Mouse (Mus musculus): Measurements from ENCODE around the gene Dapp1.
"Not testable (repeated sequence)": the region's sequence is repeated elsewhere in the genome, so short reads cannot be mapped to it uniquely, and the experiment has no call there.

Gene Dapp1

DNA sequence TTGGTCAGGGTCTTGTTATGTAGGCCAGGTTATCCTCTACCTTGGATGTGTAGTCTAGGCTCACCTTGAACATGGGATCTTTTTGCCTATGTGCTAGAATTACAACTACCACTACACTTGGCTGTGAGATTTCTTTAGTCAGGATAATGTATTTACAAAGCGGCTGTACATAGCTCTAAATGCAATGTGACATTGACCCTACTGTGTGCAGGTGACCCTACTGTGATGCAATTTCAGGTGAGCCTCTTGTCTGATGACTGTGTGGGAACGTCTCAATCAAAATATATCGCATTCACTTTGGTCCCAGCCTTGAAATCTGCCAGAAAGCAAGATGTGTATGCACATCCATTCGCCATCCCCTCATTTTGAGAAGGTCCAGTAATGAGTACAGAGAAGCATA is 23.0 kb downstream of the Dapp1 start:
- in situ Hi-C loops (cut with MboI, MseI), result no loop called here

DNA sequence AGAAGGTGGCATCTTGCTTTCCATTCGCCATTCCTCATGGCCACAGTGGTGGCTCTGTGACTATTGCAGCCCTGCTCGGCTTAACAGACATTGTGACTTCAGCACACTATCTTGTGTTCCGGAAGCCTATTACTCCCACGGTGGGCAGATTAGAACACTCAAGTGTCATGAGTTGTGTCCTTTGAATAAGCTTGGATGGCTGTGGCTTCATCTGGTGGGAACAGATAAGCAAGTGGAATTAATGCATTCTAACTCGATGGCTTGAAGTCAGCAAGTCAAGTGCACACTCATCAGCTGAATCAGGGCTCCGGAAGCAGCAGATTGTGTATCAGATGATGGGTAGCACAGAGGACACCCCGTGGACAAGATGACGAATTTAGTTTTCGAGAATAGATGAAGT is 23.5 kb downstream of the Dapp1 start:
- in situ Hi-C loops (cut with MboI, MseI), result no loop called here

DNA sequence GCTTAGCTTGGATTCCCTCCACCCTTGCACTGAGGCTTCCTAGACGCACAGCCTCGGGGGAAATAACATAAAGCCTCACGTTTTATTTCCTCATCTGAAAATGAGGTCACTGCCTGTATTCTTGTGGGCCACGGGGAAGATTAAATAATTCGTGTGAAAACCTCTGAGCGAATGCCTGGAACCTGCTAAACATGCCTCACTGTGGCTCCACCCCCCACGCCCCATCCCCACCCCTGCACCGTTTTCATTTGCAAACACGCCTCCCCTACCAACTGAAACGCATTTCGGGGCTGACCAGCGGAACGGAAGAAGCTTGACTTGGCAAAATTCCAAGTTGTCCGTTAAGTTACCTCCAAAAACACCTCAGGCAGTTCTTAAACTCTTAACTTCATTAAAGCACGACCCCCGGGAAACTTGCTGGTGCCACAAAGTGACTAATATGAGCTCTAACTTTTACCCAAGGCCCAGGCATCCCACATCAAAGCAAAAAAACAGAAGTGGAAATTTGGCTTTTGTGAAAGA is 25.7 kb downstream of the Dapp1 start:
- in situ Hi-C loops (cut with MboI, MseI), result no loop called here

DNA sequence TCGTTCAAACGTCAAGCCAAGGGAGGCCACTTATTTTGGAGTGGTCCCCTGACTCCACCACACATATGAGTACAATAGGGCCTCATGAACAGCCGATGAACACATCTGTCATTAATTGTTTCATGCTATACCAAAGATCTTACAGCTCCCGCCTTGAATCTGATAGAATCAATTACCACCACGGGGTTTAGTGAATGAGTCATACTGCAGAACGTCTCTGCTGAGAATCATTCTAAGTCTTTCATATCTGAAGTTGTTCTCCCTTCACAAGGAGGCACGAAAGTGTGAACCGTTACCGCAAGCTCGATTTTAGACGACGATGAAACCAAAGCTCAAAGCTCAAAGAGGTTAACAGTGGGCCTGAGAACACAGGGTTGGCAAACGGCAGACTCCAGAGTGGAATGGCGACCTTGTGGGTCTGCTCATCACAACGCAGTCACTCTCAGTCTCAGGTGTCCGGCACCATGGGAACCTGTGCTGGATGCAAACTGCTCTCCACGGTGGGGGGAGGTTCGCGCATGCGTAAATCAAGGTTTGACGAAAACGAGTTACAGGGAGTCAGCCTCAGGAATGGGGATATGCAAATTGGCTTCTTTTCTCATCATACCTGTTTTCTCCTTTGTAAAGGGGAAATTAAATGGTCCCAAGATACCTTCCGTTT is 27.0 kb downstream of the Dapp1 start:
- in situ Hi-C loops (cut with MboI, MseI), result no loop called here

DNA sequence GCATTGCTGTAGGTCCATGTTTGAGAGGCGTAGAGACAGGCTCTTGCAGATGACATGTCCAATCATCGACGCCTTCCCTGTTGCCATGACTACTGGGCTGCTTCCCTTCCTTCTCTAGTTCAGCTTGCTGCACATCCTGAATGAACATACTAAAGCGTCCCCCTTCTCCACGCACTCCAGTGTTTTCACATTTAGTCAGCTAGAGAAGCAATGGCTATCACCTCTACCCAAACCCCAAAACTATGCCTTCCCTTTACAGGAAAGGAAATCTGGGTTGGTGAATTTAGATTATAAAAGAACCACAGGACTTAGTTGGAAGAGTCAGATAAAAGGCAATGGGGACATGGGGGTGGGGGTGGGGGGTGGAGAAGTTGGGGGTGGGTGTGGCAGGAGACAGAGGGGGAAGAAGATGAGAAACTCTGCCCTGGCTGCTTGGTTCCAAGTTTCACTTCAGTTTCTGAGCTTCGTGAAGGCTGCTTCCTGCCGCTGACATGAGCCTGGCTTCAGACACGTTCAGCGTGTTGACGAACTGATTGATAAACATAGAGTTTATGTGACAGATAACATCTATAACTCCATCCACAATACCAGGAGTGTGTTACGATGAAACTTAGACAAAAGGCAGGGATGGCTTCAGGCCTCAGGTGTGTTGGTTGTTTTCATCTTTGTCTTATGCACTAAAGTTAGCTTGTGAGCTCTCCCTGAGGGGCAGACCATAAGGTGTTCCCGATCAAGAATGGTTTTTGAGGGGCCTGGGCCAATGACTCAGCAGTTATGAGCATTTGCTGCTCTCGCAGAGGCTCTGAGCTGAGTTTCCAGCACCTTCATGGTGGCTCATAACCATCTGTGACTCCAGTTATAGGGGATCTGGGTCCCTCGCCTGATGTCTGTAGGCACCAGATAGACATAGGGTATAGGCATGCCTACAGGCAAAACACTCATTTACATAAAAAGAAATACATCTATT is 28.1 kb downstream of the Dapp1 start:
- in situ Hi-C loops (cut with MboI, MseI), result no loop called here

DNA sequence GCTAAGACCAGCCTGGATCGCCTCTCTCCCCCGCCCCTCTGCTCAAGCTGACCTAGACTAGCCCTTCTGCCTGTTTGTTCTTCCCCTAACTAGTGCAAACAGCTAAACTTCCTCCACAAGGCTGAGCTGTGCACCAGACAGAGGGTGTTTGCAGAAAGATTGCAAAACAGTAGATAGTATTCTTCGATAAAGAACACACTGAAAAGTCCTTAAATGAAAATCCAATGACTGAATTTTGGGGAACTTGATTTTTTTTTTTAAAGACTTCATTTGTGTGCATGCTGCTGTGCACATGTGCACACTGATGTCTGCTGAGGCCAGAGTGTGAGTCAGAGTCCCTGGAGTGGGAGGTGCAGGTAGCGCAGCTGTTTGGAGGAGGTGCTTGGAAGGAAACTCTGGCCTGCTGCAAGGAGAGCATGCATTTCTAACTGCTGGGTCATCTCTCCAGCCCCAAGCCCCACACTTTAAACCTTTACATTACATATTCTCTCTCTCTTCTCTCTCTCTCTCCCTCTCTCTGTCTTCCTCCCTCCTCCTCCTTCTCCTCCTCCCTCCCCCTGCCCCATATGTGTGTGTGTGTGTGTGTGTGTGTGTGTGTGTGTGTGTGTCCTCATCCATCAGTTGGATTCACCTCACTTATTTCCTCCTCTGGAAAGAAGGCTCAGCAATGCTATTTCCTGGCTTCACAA is 29.0 kb downstream of the Dapp1 start:
- in situ Hi-C loops (cut with MboI, MseI), result no loop called here

DNA sequence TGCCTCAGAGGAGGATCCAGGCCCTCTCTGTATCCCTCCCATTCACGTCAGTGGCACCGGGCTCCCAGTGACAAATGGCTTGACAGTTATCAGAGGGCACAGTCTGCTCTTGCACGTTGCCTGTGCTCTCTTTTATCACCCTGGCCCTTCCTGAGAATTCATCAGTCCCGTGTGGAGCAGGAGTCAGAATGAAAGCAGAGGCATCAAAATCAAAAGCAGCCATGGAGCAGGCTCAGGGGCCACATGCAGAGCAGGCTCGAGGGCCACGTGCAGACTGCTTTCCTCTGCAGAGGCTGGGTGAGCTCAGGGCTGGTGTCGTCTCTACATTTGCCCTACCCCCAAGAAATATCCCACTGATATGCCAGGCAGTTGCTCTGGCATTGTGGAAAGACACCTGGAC is 29.5 kb downstream of the Dapp1 start:
- in situ Hi-C loops (cut with MboI, MseI), result no loop called here

DNA sequence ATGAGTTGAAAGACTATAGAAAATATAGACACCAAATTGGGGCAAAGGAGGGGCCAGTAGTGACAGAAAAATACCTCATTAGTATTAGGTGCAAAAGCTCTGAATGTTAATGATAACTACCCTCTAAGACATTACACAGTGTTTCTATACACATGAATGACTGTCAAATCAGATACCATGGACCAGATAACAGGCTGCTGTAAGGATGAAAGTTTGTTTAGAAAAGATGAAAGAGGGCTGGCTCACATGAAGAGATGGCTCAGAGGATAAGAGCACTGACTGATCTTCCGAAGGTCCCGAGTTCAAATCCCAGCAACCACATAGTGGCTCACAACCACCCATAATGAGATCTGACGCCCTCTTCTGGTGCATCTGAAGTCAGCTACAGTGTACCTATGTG is 30.0 kb downstream of the Dapp1 start:
- in situ Hi-C loops (cut with MboI, MseI), result not testable (repeated sequence)

DNA sequence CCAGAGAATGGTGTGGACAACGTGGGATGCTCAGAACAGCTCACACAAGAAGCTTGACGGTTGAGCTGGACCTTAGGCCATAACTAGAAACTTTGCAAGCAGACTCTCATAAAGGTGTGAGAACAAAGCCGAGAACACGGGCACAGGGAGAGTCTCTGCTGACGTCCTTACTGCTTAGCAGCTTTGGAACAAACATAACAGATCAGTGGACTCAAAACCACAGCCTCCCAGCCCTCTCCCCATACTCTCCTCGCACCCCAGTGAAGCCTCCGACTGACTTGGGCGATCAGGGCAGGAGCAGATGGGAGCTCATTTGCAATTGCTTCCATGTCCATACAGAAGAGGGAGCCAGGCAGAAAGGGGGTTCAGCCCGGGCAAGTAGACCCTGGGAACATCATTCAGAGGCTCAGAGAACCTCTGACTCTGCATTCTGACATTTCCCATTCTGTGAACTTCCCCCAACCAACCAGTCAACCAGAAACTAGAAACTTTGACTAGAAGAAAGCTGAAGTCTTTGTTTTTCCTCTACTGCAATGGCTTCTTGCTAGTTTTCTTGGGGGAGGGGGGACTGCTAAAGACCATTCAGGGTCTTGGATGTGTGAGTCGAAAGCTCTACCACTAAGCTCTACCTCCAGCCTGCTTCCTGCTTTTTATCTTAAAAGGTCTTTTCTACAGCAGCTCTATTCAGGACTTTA is 31.0 kb downstream of the Dapp1 start:
- in situ Hi-C loops (cut with MboI, MseI), result no loop called here

DNA sequence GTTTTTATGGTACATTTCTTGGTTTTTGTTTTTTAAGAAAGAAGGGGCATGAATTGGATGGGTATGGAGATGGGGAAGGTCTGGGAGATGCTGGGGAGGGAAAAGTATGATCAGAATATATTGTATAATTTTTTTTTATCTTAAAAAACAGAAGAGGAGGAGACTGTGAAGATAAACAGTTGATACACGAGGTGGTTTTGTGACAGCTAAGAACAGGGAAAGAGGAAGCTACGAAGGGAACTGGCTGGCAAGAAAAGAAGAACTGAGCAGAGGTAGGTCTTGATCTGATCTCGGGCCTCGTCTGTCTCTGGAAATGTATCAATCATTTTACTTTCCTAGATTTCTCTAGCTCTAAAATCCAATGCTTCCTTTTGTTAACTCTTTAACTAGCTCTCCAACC is 33.8 kb downstream of the Dapp1 start:
- in situ Hi-C loops (cut with MboI, MseI), result no loop called here

DNA sequence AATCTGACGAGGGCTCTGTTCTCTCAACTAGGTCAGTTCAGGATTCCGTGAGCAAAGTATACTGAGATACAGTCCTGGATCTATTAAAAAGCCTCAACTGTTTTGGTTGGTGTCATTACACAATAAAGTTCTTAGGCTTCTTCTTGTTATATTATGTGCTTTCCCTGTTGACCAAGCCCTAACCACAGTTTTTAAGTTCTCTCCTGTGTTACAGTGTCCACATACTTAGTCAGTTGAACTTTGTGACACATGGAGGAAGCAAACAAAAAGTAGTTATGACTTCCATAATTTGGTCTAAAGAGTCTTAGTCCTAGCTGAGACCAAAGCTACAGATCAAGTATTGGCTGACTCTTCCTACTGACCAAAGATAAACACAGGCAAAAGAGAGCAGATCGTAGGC is 34.5 kb downstream of the Dapp1 start:
- in situ Hi-C loops (cut with MboI, MseI), result no loop called here

DNA sequence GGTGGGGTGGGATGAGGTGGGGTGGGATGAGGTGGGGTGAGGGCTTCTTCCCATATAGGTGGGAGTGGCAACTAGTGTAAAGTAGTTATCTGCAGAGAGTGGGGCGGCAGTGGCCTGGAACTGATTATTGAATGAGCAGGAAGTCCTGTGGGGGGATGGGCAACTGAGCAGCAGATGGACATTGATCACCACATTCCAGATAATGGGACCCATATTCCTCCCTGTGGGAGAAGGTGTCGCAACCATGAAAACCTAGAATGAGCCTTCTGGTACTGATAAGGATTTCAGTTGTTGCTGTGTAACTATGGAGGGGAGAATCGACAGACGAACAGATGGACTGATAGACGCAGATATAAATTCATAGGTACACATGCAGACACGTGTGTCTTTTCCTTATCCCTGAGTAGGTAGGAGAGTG is 37.6 kb downstream of the Dapp1 start:
- in situ Hi-C loops (cut with MboI, MseI), result no loop called here

DNA sequence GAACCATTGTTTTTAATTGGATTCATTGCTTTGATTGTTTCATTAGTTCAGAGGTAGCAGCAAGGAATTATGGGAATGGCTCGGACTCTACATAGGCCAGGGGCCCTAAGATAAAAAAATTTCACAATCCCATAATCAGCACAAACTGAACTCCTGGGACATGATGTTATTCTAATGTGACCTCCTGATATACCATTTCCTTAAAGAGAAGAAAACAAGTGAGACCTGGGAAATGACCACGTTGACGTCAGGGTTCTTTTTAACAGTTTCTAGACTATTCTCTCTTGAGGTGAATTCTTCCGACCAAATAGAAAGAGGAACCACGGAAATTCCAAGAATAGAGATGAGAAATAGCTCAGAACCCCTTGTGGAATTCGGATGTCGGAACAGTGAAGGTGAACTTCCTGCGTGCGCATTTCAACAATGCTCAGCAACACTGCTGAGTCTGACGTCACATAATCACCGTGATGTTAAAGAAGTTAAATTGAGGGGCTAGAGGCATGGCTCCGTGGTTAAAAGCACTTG is 39.2 kb downstream of the Dapp1 start:
- in situ Hi-C loops (cut with MboI, MseI), result no loop called here

DNA sequence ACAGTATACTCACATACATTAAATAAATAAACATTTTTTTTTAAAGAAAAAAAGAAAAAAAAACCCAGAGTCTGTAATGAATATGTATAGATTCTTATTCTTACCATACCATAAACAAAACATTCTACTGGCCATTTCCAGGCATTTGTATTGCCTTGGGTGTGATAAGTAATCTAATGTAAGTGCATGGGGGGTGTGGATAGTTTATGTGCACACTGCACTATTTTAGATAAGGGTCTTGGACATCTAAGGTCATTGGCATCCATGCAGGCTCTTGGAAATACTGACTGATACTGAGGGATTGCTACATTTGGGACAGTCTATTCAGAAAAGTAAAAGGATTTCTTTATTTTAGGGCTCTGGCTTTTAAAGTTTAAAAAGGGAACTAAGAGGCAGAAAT is 39.8 kb downstream of the Dapp1 start:
- in situ Hi-C loops (cut with MboI, MseI), result no loop called here

DNA sequence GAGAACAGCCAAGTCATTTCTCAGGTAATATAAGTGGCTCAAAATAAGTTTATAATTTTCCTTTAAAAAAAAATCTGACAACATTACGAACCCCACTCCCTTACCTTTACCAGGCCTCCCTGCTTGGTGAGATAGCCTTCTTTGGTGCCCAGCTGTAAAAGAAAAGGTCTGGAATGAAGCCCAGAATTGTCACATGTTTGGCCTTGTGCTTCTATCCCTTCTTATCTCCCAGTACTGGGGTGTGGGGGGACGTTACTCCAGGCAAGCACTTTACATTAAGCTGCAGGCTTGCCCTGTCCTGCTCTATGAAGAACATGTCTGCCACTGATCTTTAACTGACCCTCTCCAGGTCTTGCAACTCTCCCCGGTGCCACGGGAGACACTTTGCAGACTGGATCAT is 40.6 kb downstream of the Dapp1 start:
- in situ Hi-C loops (cut with MboI, MseI), result no loop called here

DNA sequence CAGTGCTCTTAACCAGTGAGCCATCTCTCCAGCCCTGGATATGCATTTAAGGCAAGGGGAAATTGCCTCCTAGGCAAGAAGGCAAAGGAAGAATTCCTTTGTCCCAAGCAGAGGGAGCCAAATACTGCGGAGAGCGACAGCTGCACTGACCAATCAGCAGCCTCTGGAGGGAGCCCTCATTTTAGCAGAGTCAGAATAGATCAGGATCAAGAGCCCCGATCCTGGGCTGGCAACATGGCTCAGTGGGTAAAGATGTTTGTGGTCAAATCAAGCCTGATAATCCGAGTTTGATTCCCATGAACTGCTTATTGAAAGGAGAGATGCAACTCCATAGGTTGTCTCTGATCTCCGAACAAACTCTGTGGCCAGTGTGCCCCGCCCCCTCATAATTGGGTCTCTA is 42.7 kb downstream of the Dapp1 start:
- in situ Hi-C loops (cut with MboI, MseI), result no loop called here

DNA sequence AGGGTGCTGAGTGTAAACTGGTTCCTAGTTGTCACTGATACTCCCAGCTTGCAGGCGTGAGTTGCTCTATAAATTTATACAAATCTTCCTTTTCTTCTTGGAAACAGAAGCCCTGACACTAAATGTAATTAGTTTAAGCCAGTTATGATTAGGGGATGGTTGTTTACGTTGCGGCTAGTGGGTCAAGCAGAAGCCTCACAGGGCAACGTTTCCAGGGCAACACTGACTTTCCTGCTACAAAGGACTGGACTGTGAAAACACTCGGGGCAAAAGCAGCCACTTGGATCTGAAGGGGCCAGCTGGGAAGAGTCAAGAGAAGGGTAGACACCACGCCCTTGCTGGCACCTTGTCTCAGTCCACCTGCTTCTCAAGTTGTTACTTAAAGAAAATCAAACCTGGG is 44.8 kb downstream of the Dapp1 start:
- in situ Hi-C loops (cut with MboI, MseI), result no loop called here

DNA sequence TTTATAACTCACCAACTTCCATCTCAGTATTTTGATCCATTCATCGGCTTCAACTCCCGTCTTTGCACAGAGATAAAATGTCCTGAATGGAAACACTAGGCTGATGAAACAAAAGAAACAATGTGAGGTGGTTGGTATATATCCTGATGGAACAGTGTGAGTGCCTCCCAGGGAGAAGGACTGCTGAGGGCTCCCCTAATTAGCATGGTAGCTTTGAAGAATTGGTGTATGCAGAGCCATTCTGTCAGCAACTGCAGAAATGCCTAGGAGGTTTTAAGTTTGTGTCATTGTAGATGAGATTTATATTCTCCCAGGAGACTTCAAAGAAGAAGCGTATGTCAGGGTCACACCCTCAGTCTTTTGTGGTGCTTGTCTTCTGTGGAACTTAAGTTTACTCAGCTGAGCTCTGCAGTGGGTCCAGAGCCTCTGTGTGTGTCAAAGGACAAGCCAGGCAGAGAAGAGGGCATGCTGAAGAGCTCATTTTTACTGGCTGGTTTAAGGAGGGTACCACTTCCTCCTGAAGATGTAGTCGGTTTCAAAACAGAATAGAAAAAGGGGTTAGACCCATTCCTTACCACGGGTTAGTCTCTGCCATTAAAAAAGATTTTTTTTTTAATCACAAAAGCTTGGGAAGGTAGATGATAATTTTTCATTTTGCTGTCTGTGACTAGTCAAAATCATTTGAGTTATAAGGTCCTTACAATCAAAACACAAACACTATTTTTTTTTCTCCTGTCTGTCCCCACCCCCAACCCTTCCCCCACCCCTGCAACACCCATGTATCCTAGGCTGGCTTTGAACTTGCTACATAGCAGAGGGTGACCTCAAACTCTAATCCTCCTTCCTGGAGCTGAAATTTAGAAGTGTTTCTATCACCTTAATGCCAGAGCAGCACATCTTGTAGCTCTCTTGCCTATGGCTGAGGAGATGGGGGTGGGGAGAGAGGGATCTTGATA is 45.5 kb downstream of the Dapp1 start:
- in situ Hi-C loops (cut with MboI, MseI), result no loop called here

DNA sequence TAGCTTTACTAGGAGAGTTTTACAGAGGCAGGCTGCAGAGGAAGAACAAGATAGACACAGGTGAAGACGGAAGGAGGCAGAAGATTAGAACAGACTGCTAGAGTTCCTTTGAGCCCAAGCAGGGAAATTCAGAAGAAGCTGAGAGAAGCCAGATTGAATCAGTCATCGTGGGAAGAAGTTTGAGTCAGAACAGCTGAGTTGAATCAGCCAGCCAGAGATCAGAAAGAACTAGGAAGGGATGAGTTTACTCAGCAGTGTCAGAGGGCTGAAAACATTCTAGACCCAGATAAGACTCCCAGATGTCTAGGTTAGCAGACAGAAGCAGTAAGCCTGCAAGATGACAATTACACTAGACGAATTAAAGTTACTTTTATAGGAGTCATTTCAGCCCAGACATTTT is 47.4 kb downstream of the Dapp1 start:
- in situ Hi-C loops (cut with MboI, MseI), result no loop called here

DNA sequence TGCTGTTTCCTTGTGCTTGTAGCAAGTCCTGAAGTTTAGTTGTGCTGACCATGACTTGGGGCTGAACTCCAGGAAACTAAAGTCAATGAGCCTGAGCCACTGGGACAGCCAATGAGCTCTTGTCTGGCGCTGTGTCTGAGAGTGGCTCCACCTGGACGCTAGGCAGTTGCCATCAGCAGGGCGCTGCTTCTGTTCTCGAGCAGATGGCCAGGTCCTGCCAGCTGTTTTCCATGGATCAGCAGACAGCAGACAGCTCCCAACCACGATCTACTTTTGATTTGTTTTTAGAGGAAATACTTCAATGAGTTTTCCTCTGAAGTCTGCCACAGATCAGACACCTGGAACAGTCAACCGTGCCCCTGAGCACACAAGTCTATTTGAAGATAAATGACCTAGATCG is 48.6 kb downstream of the Dapp1 start:
- in situ Hi-C loops (cut with MboI, MseI), result no loop called here
